Mouse (Mus musculus) thymus, adult 2 months (tissue): ENCODE data around the gene Homer2.

ENCODE experiments used
- CTCF ChIP-seq: fragments of 200-500 bp; IDR thresholded peaks from 2 replicates; pipeline ENCODE4 v1.5.1; 2012; ENCODE audit warnings: mild to moderate bottlenecking, control low read depth, low read length, moderate library complexity, borderline replicate concordance; ENCODE audit not compliant: control insufficient read depth, poor library complexity, insufficient read depth; ENCODE audit errors: extremely low read depth
- POLR2A ChIP-seq: fragments of 200-500 bp; IDR thresholded peaks from 2 replicates; pipeline ENCODE4 v1.6.1; 2012; ENCODE audit warnings: mild to moderate bottlenecking, low read length, control low read depth, moderate library complexity; ENCODE audit not compliant: control insufficient read depth, poor library complexity, insufficient read depth; ENCODE audit errors: extremely low read depth

DNA sequence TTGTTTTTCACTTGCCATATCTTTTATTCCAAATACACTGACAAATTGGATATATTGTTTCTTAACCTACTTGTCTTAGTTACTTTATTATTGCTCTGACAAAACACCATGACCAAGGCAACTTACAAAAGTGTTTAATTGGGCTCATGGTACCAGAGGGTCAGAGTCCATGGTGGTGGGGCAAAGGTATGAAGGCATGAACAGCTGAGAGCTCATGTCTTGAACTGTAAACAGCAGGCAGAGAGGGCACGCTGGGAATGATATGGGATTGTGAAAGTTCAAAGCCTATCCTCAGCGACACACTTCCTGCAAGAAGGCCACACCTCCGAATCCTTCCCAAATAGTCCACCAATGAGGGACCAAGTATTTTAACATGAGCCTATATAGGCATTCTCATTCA, 40.6 kb upstream of the Homer2 start:
- TF ChIP-seq CTCF (no peak), POLR2A (no peak)
